Mouse (Mus musculus) macrophage (primary cell): Measurements from ENCODE around the gene Slc8a2. TPM values are rescaled to one million over a fixed set of nuclear protein-coding genes. Genes with fewer than 3 reads are reported as not detected.
A peak's percentile ranks its signal among the peaks of the same experiment; 100 is the strongest.

Source experiments
- H3K27ac ChIP-seq: fragments of 350-480 bp; formaldehyde crosslinking; 2 replicates; pipeline ENCODE4 v1.9.0; 2021
- H3K36me3 ChIP-seq: fragments of 350-480 bp; formaldehyde crosslinking; 2 replicates; pipeline ENCODE4 v1.9.0; 2021; ENCODE audit errors: inconsistent target
- H3K4me3 ChIP-seq: fragments of 350-480 bp; formaldehyde crosslinking; 2 replicates; pipeline ENCODE4 v1.9.0; 2021; ENCODE audit errors: inconsistent target
- H3K79me2 ChIP-seq: fragments of 350-480 bp; formaldehyde crosslinking; 2 replicates; pipeline ENCODE4 v1.9.0; 2021; ENCODE audit errors: inconsistent target
- WGBS: methylation state at CpG from one replicate; pipeline ENCODE4 v1.1.7; 2026; ENCODE audit warnings: inconsistent platforms; ENCODE audit not compliant: missing documents; 5-methylcytosine and 5-hydroxymethylcytosine counted together
- polyA plus RNA-seq: library from polyadenylated mRNA; stranded (reverse); fragments of 250-400 nt; gene quantifications from 3 replicates; pipeline ENCODE4 v1.2.4, GENCODE M21; 2018; ENCODE audit warnings: inconsistent platforms

Gene Slc8a2
- polyA plus RNA-seq, 1 experiment from 2014 or later = not detected

DNA sequence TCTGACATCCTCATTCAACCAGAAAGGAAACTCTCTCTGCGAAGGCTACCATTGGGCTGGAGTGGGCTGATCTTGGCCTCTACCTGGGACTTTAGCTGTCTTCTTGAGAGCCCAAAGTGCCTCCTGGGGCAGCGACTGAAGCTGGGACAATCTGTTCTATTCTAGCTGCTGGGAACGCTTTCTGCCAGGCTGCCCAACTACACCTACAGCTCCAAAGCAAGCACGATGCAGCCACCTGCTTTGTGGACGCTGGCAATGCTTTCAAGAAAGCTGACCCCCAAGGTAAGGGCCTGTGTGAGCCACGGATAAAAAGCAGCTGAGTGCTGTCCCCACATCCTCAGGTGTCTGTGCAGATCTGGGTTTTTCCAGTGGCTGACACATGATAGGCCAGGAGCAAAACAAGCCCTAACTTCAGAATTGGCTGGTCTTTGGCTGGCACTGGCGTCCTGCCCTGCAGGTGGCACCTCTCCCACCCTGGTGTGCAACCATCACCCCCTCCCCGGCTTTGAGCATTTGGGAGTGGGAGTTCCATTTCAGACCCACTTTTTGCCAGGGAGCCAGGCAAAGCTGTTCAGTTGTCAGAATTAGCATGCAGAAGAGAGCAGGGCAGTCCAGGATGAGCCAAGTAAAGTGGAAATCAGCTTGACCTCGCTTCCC is 20.6 kb upstream of the Slc8a2 start:
- Histone ChIP-seq H3K4me3 (no peak overlapping the region), H3K27ac (no peak overlapping the region), H3K36me3 (peaks cover 86% of the 10 kb centered on the region), H3K79me2 (peaks cover 56% of the 10 kb centered on the region)
- WGBS = 98% methylated on average over 9 of the region's 9 CpGs

DNA sequence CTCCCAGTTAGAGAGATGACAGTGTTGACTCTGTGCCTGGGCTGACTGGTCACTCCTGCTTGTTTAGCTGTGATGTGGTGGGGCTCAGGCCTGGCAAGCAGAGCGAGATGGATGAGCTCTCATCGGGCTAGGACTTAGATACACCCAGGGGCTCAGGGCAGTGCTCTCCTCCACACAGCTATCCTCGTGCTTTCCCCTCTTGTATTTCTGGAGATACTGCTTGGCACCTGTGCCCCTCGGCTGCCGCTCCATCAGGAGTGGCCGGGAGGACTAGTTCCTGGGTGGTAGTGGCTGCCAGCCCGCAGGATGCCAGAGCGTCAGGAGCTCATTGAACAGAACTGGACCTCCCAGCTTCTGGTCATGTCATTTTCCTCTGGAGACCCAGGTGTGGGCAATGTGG is 19.5 kb upstream of the Slc8a2 start:
- peaks cover 45% of the 10 kb centered on the region for H3K79me2 ChIP-seq
- H3K36me3 ChIP-seq = peaks cover 90% of the 10 kb centered on the region
- H3K4me3 ChIP-seq = no peak overlapping the region
- WGBS = 94% methylated on average over 7 of the region's 8 CpGs
- no peak overlapping the region for H3K27ac ChIP-seq

DNA sequence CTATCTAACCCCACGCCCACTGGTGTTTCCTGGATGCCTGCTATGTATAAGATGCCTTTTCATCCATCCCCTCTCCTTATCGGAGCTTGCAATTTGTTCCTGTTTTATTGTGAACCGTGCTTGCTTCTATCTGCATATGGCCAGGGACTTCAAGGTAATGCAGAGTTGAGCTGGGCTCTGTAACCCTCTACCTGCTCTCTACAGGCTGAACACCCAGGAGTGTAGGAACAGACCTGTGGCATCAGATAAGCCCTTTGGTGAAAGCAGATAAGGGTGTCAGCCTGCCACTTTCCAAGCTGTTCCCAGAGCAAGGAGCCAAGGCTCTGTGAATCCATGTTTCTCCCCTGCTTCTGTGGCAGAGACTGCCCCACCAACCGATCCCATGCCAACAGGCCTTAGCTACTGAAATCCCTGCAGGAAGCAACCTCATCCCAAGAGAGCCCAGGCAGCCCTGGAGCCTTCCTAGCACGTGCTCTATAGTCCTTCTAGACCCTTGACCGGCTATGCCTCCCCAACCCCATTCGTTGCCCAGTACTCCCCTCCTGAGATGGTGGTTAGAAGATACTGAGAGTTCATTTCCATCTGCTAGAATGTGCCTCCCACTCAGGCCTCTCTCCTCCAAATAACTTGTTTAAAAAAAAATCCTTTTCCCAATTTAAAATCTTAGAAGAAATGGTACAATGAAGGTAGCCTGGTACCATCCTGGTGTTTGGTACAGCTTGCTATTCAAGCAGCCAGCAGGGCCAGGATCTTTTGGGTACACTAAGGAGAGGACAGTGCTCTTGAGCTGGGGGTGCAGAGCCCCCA is 18.1 kb upstream of the Slc8a2 start:
- Histone ChIP-seq H3K27ac (no peak overlapping the region), H3K4me3 (no peak overlapping the region), H3K79me2 (peaks cover 32% of the 10 kb centered on the region), H3K36me3 (peaks cover 100% of the 10 kb centered on the region)
- WGBS = 94% methylated on average over 7 of the region's 7 CpGs

DNA sequence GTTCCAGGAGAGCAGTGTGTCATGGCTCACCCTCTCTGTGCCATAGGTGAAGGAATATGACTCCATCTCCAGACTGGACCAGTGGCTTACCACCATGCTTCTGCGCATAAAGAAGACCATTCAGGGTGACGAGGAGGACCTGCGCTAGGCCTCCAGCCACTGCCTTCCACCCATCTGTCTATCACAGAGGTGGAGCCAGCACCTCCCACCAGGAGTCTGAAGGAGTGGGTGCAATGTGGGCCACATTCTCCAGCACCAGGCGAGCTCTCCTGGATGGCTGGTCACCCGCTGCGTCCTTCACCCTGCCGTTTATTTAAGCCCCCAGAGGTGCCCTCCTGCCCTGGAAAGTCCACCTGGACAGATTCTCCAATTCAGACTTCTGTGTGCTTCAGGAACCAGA is 13.2 kb upstream of the Slc8a2 start:
- 97% methylated on average over 7 of the region's 7 CpGs for WGBS
- H3K4me3 ChIP-seq = no peak overlapping the region
- peaks cover 57% of the 10 kb centered on the region for H3K36me3 ChIP-seq
- no peaks in the 10 kb centered on the region for H3K79me2 ChIP-seq
- no peak overlapping the region for H3K27ac ChIP-seq

DNA sequence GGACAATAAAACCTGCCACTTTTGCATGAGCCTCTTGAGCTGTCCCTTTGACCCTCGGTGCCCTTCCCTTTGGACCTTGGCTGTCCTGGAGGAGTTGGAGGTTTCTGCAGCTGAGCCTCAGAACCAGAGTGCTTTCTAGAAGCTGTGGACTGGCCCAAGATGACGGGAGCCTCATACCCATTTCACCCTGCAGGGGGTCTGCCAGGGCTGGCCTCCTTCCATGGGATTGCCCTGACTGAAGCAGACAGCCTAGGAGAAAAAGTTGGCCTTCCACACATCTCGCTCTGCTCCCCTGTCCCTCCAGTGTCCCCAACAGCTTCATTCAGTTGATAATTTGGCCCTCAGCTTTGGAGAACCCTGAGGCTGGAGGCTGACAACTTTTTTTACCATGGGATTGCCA is 12.5 kb upstream of the Slc8a2 start:
- Histone ChIP-seq H3K79me2 (no peaks in the 10 kb centered on the region), H3K27ac (no peak overlapping the region), H3K36me3 (peaks cover 50% of the 10 kb centered on the region), H3K4me3 (no peak overlapping the region)
- WGBS = 97% methylated on average over 3 of the region's 3 CpGs

DNA sequence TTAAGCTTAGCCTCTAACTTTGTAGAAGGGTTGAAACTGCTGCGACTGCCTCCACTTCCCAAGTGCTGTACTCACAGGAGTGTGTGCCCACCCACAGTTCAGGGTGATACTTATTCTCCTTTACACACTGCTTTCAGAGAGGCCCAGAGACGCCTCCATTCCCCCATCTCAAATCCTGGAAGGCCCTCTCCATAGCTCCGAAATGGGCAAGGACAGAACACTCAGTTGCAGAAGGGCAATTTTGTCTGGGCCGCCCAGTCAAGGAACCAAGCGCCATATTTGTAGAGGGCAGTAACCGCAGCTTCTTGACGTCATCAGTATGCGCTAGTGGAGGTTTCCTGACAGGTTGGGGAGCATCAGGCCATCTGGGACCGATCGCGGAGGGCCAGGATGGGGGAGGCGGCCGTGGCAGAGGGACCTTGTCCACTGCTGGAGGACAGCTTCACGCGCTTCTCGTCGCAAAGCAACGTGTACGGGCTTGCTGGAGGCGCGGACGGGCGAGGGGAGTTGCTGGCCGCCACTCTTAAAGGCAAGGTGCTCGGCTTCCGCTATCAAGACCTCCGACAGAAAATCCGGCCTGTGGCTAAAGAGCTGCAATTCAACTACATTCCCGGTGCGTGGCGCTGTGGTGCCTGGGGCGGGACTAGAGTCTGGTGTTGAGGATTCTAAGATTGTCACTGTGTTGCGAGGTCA is 9.9 kb upstream of the Slc8a2 start, which contains the start of gene Kptn:
Gene Kptn (plus strand): TSS at position 327 of the 693 bp plus-strand sequence.
- 2% methylated on average over 33 of the region's 33 CpGs for WGBS
- peak within 1 kb of the TSS; percentile 80 for H3K27ac ChIP-seq
- peaks cover 24% of the 10 kb centered on the region for H3K36me3 ChIP-seq
- peak within 1 kb of the TSS; percentile 56 for H3K4me3 ChIP-seq
- no peaks in the 10 kb centered on the region for H3K79me2 ChIP-seq

DNA sequence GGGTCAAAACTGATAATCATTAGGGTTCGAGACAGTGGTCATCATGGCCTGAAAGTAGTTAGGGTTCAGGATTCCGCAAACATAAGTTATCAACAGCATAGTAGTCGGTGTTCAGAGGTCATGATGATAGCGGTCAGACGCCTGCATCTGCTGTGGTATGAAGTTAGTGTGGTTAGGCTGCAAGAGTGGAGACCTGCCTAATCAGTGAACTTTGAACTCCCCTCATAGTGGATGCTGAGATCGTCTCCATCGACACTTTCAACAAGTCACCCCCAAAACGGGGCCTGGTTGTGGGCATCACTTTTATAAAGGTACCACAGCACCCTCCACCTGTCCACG is 9.4 kb upstream of the Slc8a2 start:
- 66% methylated on average over 9 of the region's 9 CpGs for WGBS
- H3K36me3 ChIP-seq = peaks cover 18% of the 10 kb centered on the region
- peak overlapping the region; percentile 56 for H3K4me3 ChIP-seq
- no peaks in the 10 kb centered on the region for H3K79me2 ChIP-seq
- peak overlapping the region; percentile 80 for H3K27ac ChIP-seq

DNA sequence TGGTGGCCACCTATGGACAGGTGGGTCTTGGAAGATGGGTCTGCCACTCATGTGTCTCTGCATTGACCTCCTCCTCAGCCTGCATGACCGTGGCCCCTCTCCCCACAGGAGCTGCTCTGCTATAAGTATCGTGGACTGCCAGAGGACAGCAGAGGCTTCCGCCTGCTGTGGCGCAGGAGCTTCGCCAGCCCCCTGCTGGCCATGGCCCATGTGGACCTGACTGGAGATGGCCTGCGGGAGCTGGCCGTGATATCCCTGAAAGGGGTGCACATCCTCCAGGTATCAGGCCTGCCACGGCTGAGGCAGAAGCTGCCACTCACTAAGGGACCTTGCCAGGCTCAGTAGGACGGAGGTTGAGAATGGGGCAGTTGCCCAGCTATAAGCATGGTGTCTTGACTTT is 3.8 kb upstream of the Slc8a2 start:
- no peaks in the 10 kb centered on the region for H3K36me3 ChIP-seq
- no peak overlapping the region for H3K4me3 ChIP-seq
- no peaks in the 10 kb centered on the region for H3K79me2 ChIP-seq
- H3K27ac ChIP-seq = no peak overlapping the region
- 95% methylated on average over 9 of the region's 9 CpGs for WGBS

DNA sequence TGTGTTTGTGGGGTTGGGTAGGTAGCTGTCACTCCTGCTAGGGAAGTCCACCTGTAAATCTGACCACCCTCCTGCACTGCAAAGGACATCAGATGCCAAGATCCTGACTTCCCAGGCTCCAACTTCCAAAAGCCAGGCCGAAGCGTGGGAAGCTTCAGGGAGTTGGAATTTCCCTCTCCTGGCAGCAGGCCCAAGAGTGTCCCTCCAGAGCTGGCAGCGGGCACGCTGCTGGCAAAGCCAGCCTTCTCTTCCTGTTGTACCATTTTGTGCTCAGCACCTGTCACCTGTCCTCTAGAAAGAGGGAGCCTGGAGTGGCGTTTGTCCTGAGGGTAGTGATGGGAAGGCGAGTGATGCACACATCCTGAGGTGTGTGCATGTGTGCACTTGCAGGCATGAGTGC is 1.3 kb upstream of the Slc8a2 start:
- Histone ChIP-seq H3K27ac (no peak overlapping the region), H3K4me3 (no peak overlapping the region), H3K36me3 (no peaks in the 10 kb centered on the region), H3K79me2 (no peaks in the 10 kb centered on the region)
- 93% methylated on average over 6 of the region's 6 CpGs for WGBS

DNA sequence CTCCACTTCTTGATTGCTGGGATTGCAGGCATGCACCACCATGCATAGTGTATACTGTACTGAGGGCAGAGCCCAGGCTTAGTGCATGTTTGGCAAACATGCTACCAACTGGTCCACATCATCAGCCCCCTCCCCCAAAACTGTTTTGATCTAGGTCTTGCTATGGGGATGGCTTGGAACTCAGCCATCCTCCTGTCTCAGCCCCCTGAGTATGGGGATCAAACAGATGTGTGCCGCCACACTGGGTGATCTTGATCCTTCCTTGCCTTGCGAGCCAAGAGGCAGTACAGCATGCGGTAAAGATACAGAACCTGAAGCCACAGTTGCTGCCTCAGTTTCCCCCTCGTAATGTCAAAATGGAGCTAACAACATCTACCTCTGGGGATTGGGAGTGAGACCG is 727 bp upstream of the Slc8a2 start:
- no peaks in the 10 kb centered on the region for H3K79me2 ChIP-seq
- no peak overlapping the region for H3K4me3 ChIP-seq
- WGBS = 84% methylated on average over 5 of the region's 5 CpGs
- no peaks in the 10 kb centered on the region for H3K36me3 ChIP-seq
- no peak overlapping the region for H3K27ac ChIP-seq

DNA sequence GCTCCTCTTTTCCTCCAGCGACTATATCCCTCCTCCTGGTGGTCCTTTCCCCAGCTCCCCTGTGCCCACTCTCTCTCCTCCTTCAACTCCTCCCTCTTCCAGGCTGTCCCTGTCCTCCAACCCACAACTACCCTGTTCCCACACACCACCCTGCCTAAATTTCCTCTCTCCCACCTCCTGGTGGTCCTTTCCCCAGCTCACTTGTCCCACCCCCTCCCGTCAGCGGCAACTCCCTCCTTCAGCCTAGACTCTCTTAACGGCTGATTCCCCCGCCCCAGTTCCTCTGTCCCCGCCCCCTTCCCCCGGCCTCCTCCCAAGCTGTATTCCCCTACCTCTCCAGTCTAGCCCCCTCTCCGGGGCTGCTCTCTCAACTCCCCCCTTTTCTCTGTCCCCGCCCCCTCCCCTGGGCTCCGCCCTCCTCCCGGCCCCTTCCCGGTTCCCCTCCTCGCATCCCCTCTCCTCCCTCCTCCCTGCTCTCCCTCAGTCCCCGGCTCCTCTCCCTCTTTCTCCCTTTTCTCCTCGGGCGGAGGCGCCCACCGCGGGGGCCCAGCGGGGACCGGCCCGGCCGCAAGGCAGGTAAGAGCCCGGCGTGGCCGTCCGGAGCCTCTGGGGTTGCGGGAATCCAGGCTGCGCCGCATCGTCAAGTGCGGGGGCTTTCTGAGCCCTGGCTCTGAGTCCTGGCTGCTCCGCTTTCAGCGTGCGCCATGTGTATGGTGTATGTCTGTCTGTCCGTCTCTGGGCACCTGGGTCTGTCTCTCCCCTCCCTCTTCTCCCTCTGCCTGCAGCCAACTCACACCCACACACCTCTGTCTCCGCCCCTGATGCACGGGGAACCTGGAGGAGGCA is 443 bp downstream of the Slc8a2 start:
- WGBS = 3% methylated on average over 19 of the region's 38 CpGs
- Histone ChIP-seq H3K36me3 (no peaks in the 10 kb centered on the region), H3K79me2 (no peaks in the 10 kb centered on the region), H3K27ac (no peak overlapping the region), H3K4me3 (no peak overlapping the region)

DNA sequence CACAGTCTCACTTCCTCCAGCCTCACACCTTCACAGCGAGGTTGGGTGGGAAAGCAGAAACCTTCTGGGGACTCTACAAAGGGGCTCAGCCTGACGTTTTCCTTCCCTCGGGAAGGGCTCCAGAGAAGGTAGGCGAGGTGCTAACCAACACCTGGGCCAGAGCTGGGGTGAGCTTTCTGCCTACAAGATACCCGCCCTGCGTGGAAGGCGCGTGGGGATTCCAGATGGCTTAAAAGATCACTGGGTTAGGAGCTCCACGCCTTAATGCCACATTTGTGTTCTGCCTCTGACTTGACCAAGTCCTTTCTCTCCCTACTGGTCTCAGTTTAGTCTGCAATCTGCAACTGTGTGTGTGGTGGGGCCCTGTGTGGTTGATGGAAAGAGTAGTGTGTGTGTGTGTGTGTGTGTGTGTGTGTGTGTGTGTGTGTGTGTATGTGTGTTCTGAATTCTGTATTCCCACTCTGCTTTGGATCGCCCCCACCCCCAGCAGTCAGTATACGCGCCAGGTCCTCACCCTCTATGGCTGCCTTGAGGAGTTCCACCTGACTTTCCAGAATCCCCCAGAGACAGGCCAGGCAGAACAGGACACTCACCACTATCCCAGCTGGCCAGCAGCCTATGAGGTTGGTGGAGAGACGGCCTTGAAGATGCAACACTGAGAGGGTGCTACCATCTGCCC is 1.5 kb downstream of the Slc8a2 start:
- Histone ChIP-seq H3K79me2 (no peaks in the 10 kb centered on the region), H3K4me3 (no peak overlapping the region), H3K36me3 (no peaks in the 10 kb centered on the region), H3K27ac (no peak overlapping the region)
- WGBS = 45% methylated on average over 11 of the region's 13 CpGs

DNA sequence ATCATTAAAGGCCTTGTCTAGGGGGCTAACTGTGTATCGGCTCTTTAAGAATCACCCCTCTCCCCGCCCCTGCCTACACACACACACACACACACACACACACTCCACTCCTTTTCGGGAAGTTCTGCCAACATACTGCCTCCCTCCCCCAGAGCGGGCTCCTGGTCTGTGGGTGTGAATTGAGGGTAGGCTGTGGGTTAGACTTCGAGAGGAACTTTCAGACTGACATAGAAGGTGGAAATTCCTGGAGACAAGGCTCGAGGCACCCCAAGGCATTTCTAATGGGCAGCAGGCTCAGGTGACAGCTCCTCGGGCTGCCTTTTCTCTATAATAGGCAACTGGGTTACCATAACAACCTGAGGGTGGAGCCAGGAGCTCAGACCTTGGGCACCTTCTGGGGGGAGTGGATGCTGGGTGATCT is 2.5 kb downstream of the Slc8a2 start:
- Histone ChIP-seq H3K36me3 (no peaks in the 10 kb centered on the region), H3K27ac (no peak overlapping the region), H3K4me3 (no peak overlapping the region), H3K79me2 (no peaks in the 10 kb centered on the region)
- 11% methylated on average over 3 of the region's 7 CpGs for WGBS

DNA sequence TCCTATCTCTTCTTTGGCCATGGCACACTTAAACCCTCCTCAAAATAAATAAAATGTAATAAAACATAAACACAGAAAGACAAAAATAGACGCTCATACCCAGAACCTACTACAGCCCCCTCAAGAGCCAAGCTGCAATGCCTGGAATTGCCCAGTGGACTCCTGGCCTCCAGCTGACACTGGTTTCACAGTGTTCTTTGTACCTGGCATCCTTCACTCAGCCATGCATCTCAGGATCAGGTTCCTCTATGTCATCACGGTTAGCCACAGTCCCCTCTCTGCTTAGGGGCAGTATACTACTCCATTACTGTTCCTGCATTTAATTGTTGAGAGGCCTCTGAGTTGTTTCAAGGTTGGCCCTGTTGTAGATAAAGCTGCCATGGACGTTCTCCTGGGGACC is 3.3 kb downstream of the Slc8a2 start:
- 68% methylated on average over 3 of the region's 3 CpGs for WGBS
- Histone ChIP-seq H3K36me3 (no peaks in the 10 kb centered on the region), H3K79me2 (no peaks in the 10 kb centered on the region), H3K27ac (no peak overlapping the region), H3K4me3 (no peak overlapping the region)
